Mouse (Mus musculus) embryo, embryonic 10.5 days (tissue): ENCODE results near the gene Gm20388.

Experiments used
- DNase-seq: peaks from one replicate; pipeline ENCODE4 v3.0.0-alpha.2; 2015; ENCODE audit warnings: low spot score

The Gm20388 gene

DNA sequence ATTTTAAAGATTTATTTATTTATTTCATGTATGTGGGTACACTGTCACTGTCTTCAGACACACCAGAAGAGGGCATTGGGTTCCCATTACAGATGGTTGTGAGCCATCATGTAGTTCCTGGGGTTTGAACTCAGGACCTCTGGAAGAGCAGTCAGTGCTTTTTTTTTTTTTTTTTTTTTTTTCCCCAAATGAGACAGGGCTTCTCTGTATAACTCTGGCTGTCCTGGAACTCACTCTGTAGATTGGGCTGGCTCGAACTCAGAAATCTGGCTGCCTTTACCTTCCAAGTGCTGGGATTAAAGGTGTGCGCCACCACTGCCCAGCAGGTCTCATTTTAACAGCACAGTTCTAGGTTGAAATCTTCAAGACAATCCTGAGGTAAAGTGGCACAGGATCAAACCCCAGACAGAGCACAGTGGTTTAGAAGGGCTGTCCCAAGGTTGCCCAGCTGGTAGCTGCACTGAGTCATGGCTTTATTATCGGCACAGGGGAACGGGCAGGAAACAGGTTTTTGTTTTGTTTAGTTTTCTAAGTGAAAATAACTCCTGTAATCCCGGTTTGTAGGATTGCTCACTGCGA is 2038.7 kb downstream of the Gm20388 start, which contains the start of gene Banp:
Banp (plus strand) TSS at position 529 of the 579 bp plus-strand sequence.
- no peak for DNase-seq

DNA sequence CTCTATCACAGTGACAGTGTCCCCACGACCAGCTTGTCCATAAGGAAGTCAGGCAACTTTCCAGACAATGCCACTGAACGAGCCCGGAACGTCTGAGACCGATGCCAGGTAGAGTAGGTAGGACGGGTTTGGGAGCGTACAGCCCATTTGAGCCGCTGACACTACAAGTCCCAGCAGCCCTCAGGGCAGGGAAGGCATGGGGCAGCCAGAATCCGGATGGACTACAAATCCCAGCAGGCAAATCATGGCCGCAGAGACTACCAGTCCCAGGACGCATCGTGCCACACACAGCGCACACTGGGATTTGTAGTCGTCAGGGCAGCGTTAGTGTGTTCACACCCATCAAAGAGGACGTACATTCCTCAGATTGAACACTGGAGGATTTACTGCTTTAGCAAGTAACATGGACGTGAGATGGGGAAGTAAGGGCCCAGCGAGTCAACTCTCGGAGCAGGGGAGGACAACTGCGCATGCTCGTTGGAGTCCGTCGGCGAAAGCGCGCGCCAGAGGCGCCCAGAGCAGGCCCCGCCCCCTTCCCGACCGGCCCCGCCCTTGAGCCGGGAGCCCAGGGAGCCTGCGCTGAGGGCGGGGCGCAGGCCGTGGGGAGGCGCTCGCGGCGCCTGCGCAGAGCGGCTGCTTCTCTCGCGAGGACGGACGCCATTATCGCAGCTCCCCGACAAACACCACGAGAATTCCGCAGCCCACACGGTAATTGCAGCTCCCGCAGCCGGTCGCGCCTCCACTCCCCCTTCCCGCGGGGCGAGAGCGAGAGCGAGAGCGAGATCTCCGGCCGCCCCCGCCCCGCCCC is 2039.5 kb downstream of the Gm20388 start:
- DNase-seq: peak; percentile 99

DNA sequence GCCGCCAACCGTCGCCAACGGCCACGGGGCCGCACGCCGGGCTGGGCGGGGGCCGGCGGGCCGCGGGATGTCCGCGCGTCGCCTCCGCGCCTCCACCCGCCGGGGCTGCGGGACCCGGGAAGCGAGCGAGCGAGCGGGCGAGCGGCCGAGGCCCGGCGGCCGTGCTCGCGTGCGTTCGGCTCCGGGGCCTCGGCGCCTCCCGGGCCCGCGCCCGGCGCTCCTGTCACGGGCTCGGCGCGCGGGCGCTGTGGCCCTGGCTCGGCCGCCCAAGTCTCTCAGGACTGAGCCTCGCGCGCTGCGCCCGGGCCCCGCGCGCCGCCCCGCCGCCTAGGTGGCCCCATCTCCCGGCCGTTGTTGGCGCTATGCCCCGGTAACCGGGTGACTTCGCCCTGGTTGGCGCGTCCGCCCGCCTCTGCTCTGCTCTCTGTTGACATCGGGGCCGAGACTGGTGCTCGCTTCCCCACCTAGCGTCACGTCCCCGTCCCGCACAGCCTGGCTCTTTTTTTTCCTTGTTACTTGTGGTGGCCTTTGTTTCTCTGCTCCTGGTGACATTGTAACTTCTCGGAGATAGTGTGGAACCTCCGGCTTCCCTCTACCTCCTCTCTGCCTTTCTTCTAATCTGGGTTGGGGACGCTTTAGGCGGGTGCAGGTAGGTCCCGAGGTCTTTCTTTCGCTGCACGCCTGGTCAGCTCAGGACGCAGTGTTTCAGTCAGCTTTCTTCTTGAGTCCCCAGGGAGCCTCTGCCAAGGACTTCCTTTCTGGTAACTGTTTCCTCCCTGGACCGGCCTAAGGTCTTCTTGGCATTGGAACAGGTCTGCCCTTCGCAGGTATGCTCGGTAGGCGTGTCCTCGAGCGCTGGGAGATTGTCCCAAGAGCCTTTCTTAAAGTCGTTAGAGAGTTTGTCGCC is 2040.4 kb downstream of the Gm20388 start:
- peak; percentile 57 for DNase-seq

DNA sequence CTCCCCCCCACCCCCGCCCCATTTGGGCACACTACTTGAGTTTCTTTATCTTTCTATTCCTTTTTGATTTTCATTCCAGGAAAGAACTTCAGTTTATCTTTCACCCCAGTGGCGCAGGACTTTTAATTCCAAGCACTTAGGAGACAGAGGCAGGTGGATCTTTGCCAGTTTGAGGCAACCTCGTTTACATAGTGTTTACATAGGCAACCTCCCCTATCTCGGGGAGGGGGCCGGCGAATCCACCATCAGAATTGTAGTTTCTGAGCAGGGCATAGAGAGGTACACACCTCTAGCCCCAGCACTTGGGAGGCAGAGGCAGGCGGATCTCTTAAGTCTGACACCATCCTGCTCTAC is 2041.0 kb downstream of the Gm20388 start:
- no peak for DNase-seq

DNA sequence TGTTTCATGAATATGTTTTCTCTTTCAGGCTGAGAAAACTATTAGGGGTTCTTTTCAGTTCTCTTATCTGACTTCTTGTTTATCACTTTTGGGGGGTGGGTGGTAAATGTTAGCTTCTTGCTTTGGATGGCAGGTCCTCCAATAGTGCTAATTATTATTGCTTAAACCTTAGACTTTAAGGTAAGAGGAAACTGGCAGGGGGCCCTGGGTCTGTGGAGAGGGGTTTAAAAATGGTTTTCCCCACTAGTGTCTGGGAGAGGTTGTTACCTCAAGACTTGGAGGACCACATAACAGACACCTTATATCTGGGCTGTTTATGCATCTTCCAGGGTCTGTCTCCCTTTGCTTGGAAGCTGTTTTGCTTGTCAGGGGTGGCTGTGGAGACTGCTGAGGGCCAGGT is 2041.5 kb downstream of the Gm20388 start:
- no peak for DNase-seq

DNA sequence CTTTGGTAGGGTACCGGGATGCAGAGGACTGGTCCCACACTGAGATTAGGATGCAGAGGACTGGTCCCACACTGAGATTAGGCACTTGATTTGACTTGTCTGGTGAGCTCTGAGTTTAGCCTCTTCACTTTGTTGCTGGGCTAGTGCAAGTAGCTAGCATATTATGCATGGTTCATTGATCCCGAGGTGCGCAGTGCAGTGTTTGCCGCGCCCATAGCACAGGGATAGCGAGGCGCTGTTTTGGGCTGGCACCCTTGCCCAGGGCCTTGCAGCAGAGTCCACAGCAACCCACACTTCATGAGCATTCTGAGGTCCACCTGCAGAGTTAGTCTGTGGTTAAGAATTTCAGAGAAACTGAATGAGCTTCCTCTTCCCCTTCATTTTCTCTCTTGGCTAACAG is 2042.2 kb downstream of the Gm20388 start:
- DNase-seq: no peak

DNA sequence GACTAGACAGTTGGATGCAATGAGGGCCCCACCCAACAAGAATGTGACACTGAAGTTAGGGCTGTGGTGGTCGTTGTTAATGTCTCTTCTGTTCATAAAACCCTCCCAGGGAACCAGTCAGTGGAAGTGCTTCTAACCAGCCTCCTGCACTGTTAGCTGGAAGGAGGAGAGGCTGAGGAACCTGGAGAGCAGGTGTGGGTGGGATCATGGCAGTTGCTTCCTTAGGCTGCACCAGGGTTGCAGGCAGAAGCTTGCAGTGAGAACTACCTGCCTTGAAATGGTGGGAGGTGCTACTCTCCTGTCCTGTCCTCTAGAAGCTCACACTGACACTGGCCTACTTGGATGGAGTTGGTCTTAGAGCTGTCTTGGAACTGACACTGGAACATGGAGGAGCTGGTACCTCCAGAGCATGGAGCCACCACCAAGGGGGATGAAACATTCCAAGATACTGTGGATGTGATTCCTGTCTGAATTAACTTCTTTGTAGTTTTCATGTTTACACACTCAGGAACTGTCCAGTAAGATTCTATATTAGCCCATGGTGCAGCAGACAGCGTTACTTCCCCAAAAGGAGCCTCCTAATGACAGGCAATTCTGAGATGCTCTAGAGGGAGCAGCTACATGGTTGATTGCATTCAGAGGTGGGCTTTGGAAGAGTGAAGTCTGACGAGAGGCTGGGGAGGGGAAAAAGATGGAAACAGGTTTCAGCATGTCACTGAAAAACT is 2043.3 kb downstream of the Gm20388 start:
- DNase-seq: no peak

DNA sequence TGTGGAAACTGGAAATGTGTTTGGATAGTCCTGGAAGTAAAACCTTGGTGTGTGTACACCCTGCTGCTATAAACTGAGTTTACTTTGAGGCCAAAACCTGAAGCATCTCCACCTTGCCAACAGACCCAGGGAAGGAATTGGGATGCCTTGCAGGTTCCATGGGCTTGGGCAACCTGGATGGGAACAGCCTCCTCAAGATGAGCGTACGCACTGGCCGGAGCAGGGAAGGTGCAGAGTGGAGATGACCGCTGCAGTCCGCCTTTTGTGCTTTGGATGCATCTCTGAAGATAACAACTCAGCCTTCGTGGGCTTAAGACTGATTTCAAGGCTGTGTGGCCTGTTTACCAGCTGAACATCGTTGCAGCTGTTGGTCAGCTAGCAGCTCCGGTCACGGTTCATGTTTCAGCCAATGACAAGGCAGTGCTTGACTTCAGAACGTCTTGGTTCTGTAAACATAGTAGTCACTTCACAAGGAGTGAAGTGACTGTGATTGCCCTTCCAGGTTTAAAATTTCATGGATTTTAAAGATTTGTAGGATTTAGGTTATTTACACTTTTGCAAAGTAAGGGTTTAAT is 2044.4 kb downstream of the Gm20388 start:
- DNase-seq: no peak

DNA sequence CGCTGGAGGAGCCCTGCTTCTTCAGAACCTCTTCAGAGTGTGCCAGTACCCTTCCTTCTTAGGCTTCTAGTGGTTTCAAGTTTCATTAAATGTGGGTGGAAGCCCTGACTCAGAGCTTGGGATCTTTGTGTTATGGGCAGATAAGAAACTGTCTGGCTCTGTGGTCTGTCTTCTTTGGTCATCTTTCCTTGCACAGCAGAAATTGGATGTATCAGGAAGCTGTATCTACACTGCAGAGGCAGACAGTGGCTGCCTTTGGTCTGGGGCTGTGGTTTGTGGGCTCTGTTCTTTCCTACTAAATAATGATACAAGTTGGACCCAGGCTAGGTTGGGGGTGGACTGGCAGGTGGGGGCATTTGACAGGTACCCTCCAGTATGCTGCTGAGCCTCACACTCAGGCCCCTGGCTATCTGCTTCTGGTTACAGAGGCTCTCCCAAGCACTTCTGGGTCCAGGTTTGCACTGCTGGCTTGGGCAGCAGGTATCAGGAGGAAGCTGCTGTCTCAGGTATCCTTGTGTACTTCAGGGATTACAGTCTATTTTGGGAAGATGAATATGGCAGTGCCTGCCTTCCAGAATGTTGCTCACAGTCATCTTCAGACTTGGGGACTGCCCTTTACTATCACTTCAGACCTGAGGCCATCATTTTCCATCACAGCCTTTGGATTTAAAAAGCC is 2045.3 kb downstream of the Gm20388 start:
- no peak for DNase-seq

DNA sequence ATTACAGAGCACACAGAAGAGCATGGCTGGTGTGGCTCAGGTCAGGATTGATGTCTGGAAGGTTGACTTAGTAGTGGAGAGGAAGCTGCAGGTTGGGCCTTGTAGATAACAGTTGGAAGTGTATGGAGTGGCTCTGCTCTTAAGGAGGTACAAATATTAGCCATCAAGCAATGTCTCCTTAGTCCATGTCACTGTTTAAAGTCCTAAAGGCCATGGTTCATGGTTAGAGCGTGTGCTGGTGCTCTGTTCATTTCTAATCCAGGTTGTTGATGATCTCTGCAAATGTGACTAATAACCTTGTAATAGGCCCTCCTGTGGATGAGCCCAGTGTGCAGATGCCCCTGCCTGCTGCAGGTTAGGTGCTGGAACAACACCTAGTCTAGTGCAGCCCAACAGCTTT is 2047.8 kb downstream of the Gm20388 start:
- no peak for DNase-seq

DNA sequence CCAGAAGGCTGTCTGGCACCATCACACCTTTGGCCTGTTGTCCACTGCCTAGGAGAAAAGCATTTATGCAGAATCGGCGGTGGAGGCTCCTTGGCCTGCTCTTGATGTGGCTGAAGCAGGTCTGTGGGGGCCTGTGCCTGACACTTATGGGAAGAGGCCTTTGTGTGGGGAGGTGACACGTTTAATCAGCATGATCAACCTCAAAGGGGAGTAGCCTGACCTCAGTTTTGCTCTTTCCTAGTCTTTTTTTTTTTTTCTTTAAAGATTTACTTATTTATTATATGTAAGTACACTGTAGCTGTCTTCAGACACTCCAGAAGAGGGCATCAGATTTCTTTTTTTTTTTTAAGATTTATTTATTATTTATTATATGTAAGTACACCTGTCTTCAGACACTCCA is 2052.3 kb downstream of the Gm20388 start:
- DNase-seq: no peak

DNA sequence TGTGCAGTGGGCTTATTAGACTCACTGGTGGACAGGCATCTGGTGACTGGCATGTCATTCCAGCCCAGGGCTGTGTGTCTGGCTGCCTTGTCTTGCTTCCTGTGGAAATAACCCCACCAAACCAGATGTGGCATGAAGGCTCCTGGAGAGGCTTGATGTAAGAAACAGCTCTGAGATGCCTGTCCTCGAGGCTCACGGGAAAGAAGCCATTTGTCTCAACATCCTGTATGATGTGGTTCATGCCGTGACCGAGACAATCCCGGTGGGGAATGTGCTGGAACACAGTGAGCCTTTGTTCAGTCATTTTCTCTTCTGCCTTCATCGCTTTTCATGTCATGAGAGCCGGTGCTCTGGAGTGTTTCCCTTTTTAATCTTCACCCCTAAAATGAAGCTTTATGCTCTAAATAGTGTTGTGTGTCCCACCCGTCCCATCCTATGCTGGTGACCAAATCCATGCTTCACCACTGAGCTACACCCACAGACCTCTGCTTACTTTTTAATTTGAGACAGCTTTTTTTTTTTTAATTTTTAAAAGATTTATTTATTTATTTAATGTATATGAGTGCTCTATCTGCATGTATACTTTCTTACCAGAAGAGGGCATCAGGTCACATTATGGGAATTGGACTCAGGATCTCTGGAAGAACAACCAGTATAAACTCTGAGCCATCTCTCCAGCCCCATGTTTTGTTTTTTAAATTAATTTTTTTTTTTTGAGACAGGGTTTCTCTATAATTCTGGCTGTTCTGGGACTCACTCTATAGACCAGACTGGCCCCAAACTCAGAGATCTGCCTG is 2054.3 kb downstream of the Gm20388 start:
- peak; percentile 48 for DNase-seq

DNA sequence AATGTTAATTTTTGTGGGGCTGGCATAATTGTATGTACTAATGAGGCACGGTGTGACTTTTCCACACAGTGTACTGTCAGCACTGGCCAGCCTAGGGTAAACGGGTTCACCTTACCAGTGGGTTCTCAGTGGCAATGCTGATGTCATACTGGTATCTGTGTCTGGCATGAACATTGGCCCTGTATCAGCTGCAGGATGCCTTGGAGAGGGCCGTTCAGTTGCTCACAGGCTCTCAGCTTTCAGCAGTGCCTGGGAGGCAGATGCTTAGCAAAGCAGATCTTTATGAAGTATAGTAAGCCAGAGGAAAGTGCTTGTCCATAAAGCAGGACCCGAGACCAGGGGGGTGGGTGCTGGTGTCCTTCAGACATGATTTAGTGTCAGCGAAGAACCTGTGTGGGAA is 2055.5 kb downstream of the Gm20388 start:
- no peak for DNase-seq

DNA sequence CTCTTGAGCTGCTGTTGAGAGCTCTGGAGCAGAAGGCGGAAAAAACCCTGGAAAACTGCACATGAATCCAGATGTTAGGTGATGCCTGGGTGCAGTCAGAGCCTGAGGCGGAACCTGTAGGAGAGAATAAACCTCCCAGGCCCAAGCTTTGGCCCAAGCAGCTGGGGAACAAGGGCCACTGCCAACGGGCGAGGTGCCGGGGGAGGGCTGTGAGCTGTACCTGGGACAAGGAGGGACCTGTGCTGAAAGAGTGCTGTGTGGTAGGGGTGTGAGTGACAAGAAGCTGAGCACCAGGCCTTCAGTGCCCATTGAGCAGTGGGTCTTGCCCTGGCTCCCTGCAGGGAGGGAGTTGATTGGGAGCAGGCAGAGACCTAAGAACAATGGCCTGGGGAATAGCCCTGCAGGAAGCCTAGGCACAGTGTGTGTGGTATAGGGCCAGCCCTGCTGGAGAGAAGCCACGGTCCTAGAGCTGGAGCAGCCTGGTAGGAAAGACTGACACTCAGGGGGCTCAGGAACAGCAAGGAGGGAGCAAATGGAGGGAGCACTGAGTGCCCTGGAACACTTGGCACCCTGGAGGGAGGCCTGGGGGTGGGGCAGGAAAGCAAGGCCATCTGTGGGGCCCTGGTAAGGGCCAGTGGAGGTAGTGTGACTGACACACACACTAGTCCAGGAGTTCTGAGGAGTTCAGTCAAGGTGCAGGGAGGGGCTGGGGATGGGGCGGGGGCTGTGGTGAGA is 2056.2 kb downstream of the Gm20388 start:
- DNase-seq: no peak

DNA sequence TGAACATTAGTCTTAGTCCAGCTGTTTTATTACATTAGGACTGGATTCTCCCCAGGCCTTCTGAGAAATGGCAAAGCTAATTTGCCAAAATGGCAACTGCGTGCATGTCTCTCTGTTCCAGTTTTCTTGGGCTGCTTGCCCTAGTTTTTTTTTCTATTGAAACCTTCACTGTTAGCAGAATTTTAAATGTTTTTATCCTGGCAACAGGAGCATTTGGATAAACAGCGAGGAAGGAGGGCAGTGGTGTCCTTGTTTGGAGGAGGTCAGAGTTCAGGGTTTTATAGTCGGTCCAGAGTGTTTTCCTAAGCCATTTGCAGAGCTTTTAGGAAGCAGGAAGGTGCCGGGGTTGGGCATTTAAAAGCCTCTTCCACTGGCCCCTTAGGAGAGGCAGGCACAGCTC is 2057.3 kb downstream of the Gm20388 start:
- no peak for DNase-seq

DNA sequence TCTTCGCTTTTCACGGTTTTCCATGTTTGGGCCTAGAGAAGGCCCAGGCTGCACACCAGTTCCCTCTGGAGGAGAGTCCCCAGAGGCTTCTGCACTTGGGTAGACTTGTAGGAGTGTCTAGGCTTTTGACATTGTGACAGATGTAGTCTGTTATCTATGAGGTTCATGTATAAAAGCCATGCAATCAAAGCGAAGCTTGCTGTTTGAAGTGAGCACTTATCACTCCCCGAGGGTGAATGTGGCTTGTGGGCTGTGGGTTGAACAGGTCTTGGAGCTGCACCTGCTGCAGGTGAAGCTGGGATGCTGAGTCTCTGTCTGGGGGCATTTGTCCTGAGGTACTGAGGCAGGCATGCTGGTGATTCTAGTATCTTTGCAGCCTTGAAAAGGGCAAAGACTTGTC is 2057.9 kb downstream of the Gm20388 start:
- no peak for DNase-seq

DNA sequence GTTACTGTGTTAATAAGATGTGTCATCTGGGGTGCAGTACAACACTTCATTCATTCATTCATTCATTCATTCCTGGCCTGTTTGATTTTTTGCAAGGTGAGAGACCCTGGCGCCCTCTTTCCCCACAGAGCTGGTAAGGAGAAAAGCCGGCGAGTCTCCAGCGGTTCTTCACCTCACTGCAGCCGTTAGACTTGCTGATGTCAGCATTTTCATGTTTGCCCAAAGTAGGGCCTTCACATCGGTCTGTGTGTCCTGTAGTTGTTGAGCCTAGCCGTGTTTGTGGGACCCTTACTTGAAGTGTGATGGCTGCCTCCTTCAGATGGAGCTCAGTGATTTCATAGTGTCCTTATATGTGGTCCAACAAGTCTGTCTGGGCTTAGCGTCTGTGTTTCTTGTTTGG is 2059.6 kb downstream of the Gm20388 start:
- no peak for DNase-seq

DNA sequence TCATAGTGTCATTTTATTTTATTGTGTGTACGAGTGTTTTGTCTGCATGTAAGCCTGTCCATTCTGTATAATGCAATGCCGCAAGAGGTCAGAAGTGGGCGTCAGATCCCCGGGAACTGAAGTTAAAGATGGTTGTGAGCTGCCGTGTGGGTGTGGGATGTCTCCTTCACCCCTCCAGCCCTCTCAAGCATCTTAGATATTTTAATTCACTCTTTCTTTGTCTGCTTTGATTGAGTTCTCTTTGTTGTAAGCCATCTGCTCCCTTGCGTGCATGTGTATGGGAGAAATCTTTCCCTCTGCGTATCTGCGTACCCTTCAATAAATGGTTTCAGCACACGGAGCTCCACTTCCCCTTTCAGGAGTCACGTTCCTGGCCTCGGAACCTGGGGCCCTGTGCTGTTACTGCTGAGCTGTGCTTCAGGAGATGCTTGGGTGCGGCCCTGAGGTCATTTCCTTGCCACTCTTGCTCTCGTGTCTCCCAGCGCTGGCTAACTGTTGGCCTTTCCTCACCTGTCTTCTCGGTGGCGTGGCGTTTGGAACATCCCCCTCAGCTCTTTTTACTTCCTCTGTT is 2060.9 kb downstream of the Gm20388 start:
- DNase-seq: no peak

DNA sequence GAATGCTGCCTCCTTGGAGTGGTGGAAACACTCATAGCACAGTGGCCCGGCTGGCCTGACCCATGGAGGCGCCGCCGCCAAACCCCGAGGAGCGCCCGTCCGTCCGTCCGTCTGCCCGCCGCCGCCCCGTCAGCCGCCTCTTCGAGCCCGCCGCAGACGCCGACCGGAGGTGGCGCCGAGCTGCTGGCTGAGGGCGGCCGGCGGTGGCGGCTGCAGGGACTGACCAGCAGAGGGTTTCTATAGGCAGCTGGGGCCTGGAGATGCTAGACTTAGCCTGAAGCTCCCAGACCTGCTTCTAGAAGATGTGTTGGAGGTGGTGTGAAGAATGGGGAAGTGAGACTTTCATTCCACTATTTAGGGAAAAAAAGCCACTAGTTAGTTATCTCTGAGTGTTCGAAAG is 2063.3 kb downstream of the Gm20388 start:
- no peak for DNase-seq
